Mouse (Mus musculus) duodenum, adult 2 months (tissue): ENCODE data around the gene Dynlt3. TPM values are rescaled to one million over a fixed set of nuclear protein-coding genes. Genes with fewer than 3 reads are reported as not detected.

ENCODE experiments used
- polyA plus RNA-seq: library from polyadenylated mRNA; depleted of rRNA; stranded (reverse); fragments of >200 nt; gene quantifications from 2 replicates; pipeline ENCODE4 v1.2.3, GENCODE M21; 2012; ENCODE audit warnings: low replicate concordance; rRNA removed

Gene Dynlt3
- 0.90 and 1.2 TPM in 2 replicates for polyA plus RNA-seq

DNA sequence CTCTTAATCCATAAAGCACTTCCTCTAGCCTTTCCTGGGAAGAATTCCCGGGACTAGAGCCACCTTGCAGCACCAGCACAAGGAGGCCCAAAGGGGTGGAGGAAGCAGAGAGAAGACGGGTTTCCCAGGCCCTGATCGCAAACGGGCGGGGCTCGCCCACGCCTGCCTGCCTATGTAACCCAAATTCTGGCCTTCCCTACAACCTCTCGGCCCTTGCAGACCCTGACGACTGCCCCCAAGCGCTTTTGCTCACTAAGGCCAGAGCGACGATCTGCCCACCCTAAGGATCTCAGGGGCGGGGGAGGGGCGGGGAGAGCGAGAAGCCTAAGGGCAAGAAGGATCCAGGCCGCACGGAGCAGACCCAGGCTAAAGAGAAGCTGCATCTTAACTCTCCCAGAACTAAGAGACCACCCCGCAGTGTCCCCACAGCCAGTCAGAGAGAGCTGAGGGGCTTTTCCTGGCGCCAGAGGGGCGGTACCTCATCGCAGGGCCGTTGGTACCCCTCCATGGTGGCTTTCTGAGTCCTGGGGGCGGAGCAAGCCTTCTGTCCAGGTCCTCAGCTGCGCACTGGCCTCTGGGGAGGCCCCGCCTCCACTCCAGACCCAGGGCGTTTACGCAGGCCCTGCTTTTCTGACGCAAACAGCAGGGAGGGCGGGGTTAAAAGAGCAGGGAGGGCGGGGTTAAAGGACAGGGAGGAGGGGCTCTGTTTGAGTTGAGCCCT is at the start of gene Dynlt3:
TSS of gene Dynlt3 (minus strand) at position 613 of the 721 bp plus-strand sequence.

Other genes with a start within 250 kb of the Dynlt3 start
- gene Cybb, start 175.2 kb downstream of the Dynlt3 start, polyA plus RNA-seq, result 0.19 and 0.25 TPM in 2 replicates
- not detected in 2 replicates for gene H2al1o, start 90.6 kb downstream of the Dynlt3 start, polyA plus RNA-seq
- gene Hypm, start 183.9 kb upstream of the Dynlt3 start, polyA plus RNA-seq, result not detected in 2 replicates
- gene H2al3, start 186.7 kb upstream of the Dynlt3 start, polyA plus RNA-seq, result not detected in 2 replicates
- 0.05 and 0.07 TPM in 2 replicates for gene Sytl5, start 222.6 kb upstream of the Dynlt3 start, polyA plus RNA-seq